ENCODE assay signal across 16 mouse cellular contexts in the genomic region with DNA sequence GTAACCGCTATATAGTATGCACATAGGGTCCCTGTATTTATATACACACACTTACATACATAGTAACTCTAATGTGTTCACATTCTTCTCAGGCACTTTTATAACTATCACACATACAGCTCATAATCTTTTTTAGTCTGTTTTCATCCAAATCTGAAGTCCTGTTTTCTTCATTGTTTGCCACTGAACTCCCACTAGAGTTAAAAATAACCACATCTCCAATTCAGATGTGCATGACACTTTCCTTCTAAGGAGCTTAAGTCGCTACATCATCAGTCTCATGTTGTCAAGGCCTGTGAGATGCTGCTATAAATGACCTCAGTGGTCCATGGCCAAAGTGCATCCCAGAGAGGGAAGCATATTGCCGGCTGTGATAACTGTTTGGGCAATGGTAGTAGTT.
"Had no signal": no experiment of that assay in that cellular context is flagged by ENCODE, and none has a peak within 500 bp of the region (broad histone marks: within the 10 kb centered on the region; RNA-seq: fewer than 3 reads in every experiment).

No protein-coding gene starts in this region.

- H3K4me3 ChIP-seq: neural tube, embryonic 12.5 days; neural tube, embryonic 13.5 days; neural tube, embryonic 15.5 days; stomach, embryonic 15.5 days had no signal

- DNase-seq: retina, postnatal 1 day; right cerebral cortex, adult 18-20 months; right cerebral cortex, postnatal 14 days; right cerebral cortex, postnatal 25 days; right cerebral cortex, postnatal 4 days; spleen, adult 18-20 months; thymus, adult 18-20 months; thymus, adult 2 months; thymus, postnatal 14 days; thymus, postnatal 36 days; thymus, postnatal 4 days had no signal

- H3K27ac ChIP-seq: neural tube, embryonic 12.5 days; neural tube, embryonic 13.5 days; neural tube, embryonic 15.5 days; stomach, embryonic 15.5 days; stomach, postnatal 0 days had no signal

- H3K4me1 ChIP-seq: neural tube, embryonic 12.5 days; neural tube, embryonic 13.5 days; neural tube, embryonic 15.5 days; stomach, embryonic 15.5 days had no signal
